Mouse (Mus musculus) liver, embryonic 14 days (tissue): Measurements from ENCODE around the gene 2410131K14Rik. TPM values are rescaled to one million over a fixed set of nuclear protein-coding genes. Genes with fewer than 3 reads are reported as not detected.

Source experiments
- polyA plus RNA-seq: library from polyadenylated mRNA; depleted of rRNA; stranded (reverse); fragments of >200 nt; gene quantifications from 2 replicates; pipeline ENCODE4 v1.2.3, GENCODE M21; 2012; rRNA removed

Gene 2410131K14Rik
- 1.00 and 1.1 TPM in 2 replicates for polyA plus RNA-seq

GRCm38 (mm10) chr5:118244606-118245443 lies at the start of gene 2410131K14Rik, which contains the start of gene Rnft2:
TSS of gene 2410131K14Rik (plus strand) at chr5:118245227.
TSS of gene Rnft2 (minus strand) at chr5:118245116.

Other genes starting within 250 kb of the 2410131K14Rik start
- 0.59 and 0.73 TPM in 2 replicates for gene Tesc, start 217.5 kb upstream of the 2410131K14Rik start, polyA plus RNA-seq
- 9.7 and 10.7 TPM in 2 replicates for gene Fbxw8, start 89.8 kb upstream of the 2410131K14Rik start, polyA plus RNA-seq
- 0.02 TPM in 1 of 2 replicates, not detected in the other for gene Hrk, start 80.6 kb upstream of the 2410131K14Rik start, polyA plus RNA-seq
- 0.67 and 0.84 TPM in 2 replicates for gene Rnft2, start 111 bp upstream of the 2410131K14Rik start, polyA plus RNA-seq